Mouse (Mus musculus) left cerebral cortex, adult 18-20 months (tissue): ENCODE data around the gene Dact1. TPM values are rescaled to one million over a fixed set of nuclear protein-coding genes. Genes with fewer than 3 reads are reported as not detected.

ENCODE experiments used
- total RNA-seq, 2 experiments: library from RNA; stranded (reverse); gene quantifications; 2 replicates each; pipeline ENCODE4 v1.2.3; 2021

Dact1 gene
- total RNA-seq, 2 experiments from 2014 or later: 9.4 to 10.6 TPM

Other genes starting within 250 kb of the Dact1 start
- not detected for gene Tomm20l, start 198.5 kb upstream of the Dact1 start, total RNA-seq
- gene Timm9, start 173.2 kb upstream of the Dact1 start, total RNA-seq: 10 to 100 TPM; 58.9 to 61.0 TPM
- 1 to 10 TPM; 5.2 to 5.7 TPM for gene 2700049A03Rik, start 173.0 kb upstream of the Dact1 start, total RNA-seq